Mouse (Mus musculus): Measurements from ENCODE around the gene Mfap5. TPM values are rescaled to one million over a fixed set of nuclear protein-coding genes. Genes with fewer than 3 reads are reported as not detected.

The Mfap5 gene
- polyA plus RNA-seq (2014; fragmentation: Illumina TruSeq; extraction: RNeasy Lipid Tissue Mini Kit (QIAGEN cat#74804); ENCODE audit: low read depth, low replicate concordance), result 11.4 TPM

DNA sequence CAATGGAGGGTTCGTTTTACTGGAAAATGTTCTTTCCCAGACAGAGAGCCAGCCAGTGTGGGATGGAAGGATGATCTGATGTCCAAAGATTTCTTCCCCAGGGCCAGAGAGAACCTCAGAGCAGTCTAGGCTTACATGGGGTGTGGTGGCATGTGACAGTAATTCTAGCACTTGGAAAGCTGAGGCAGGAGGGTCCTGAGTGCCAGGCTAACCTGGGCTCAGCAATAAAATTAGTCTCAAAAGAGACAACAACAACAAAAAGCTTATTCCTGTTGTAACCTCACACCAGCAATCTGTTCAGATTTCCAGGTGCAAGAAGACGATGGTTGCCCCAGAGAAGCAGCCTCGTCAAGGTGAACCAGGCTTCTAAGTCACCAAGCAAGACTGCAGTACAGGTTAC, at the start of gene Mfap5:
Gene Mfap5 (plus strand): TSS at position 301 of the 400 bp plus-strand sequence.

DNA sequence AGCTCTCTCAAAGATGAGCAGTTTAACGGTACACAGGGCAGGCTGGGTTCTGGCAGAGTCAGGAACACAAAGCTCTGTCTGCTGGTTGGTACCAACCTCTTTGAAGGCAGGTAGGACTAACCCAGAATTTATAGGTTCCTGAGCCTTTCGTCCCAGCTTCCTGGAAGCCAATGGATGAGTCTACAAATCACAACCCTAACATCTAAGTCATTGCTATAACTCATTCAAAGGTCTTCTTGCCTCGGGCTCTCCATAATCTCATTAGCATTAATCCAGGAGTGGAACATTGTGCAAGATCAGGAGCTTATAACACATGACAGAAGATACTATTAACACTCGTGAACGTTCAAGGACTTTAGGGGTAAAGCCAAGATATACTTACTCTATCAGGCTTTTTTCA, 7.0 kb upstream of the Mfap5 start, which contains the start of gene Rimklb:
Gene Rimklb (minus strand): TSS at position 101 of the 400 bp plus-strand sequence.

DNA sequence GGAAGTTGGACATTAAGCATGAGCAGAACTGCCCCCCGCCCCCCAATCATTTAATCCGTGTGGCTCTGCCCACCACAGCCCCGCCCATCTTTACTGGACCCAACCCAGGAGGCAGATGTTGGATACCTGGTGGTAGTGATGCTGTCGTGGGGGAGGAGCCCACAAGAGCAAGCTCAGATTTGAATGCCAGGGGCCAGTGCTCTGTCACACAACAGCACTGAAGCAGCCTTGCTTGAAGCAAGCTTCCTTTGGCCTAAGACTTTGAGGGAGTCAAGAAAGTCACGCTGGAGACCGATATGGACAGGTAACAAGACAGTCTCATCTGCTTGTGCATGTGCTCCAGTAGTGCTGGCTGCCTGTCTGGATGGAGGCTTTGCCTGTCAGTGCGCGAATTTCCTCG, 48.0 kb downstream of the Mfap5 start, which contains the start of gene Aicda:
Gene Aicda (plus strand): TSS at position 196 of the 400 bp plus-strand sequence.

Other genes starting within 250 kb of the Mfap5 start
- 0.14 TPM for gene Klrg1, start 223.0 kb upstream of the Mfap5 start, polyA plus RNA-seq (2014; fragmentation: Illumina TruSeq; extraction: RNeasy Lipid Tissue Mini Kit (QIAGEN cat#74804); ENCODE audit: low read depth, low replicate concordance)
- 45.9 TPM for gene M6pr, start 197.1 kb upstream of the Mfap5 start, polyA plus RNA-seq (2014; fragmentation: Illumina TruSeq; extraction: RNeasy Lipid Tissue Mini Kit (QIAGEN cat#74804); ENCODE audit: low read depth, low replicate concordance)
- gene Phc1, start 165.3 kb upstream of the Mfap5 start, polyA plus RNA-seq (2014; fragmentation: Illumina TruSeq; extraction: RNeasy Lipid Tissue Mini Kit (QIAGEN cat#74804); ENCODE audit: low read depth, low replicate concordance), result 35.1 TPM
- gene Rimklb, start 7.1 kb upstream of the Mfap5 start, polyA plus RNA-seq (2014; fragmentation: Illumina TruSeq; extraction: RNeasy Lipid Tissue Mini Kit (QIAGEN cat#74804); ENCODE audit: low read depth, low replicate concordance), result 197 TPM
- gene Aicda, start 48.0 kb downstream of the Mfap5 start, polyA plus RNA-seq (2014; fragmentation: Illumina TruSeq; extraction: RNeasy Lipid Tissue Mini Kit (QIAGEN cat#74804); ENCODE audit: low read depth, low replicate concordance), result not detected
- 2.2 TPM for gene Apobec1, start 96.6 kb downstream of the Mfap5 start, polyA plus RNA-seq (2014; fragmentation: Illumina TruSeq; extraction: RNeasy Lipid Tissue Mini Kit (QIAGEN cat#74804); ENCODE audit: low read depth, low replicate concordance)
- gene Gdf3, start 104.2 kb downstream of the Mfap5 start, polyA plus RNA-seq (2014; fragmentation: Illumina TruSeq; extraction: RNeasy Lipid Tissue Mini Kit (QIAGEN cat#74804); ENCODE audit: low read depth, low replicate concordance), result 0.15 TPM
- gene Dppa3, start 120.6 kb downstream of the Mfap5 start, polyA plus RNA-seq (2014; fragmentation: Illumina TruSeq; extraction: RNeasy Lipid Tissue Mini Kit (QIAGEN cat#74804); ENCODE audit: low read depth, low replicate concordance), result not detected
- gene Nanog, start 201.6 kb downstream of the Mfap5 start, polyA plus RNA-seq (2014; fragmentation: Illumina TruSeq; extraction: RNeasy Lipid Tissue Mini Kit (QIAGEN cat#74804); ENCODE audit: low read depth, low replicate concordance), result 0.17 TPM

Measured in testis, adult 10 weeks (tissue).